Mouse (Mus musculus) kidney, adult 2 months (tissue): ENCODE data around the gene Arl15.
"Not testable (repeated sequence)": the region's sequence is repeated elsewhere in the genome, so short reads cannot be mapped to it uniquely, and the experiment has no call there.

Source experiments
- CTCF ChIP-seq: fragments of 200-500 bp; conservative IDR thresholded peaks from 2 replicates; pipeline ENCODE4 v1.5.1; 2011; ENCODE audit warnings: low read depth, mild to moderate bottlenecking, control low read depth, low read length, moderate library complexity, mixed read lengths; ENCODE audit not compliant: insufficient read depth, insufficient read length
- POLR2A ChIP-seq: fragments of 200-500 bp; IDR thresholded peaks from one replicate; pipeline ENCODE4 v1.6.1; 2011; ENCODE audit warnings: low read depth, low read length, control low read depth

DNA sequence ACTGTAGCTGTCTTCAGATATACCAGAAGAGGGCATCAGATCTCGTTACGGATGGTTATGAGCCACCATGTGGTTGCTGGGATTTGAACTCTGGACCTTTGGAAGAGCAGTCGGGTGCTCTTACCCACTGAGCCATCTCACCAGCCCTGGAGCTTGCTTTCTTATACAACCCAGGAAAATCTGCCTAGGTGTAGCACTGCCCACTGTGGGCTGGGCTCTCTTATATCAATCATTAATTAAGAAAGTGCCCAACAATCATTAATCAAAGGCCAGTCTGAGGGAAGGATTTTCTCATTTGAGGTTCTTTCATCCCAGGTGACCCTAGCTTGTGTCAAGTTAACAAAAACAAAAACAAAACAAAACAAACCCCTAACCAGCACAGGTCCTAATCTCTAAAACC is 4.3 kb upstream of the Arl15 start:
- not testable (repeated sequence) for TF ChIP-seq CTCF, POLR2A
